Comparison of ENCODE assay signal across 8 mouse cellular contexts in genomic region chr1:74951556-74952210, GRCm38 (mm10). TPM values are rescaled to one million over a fixed set of nuclear protein-coding genes. Genes with fewer than 3 reads are reported as not detected.
DNase-seq lines count a peak whose midpoint lies in the region; ATAC-seq lines count a peak whose summit lies in the region.

Gene Ihh, minus strand, starts transcription at chr1:74951672.

- peak within 1 kb of the TSS; percentile 66 for H3K9ac ChIP-seq in intestine, embryonic 15.5 days
- H3K9ac ChIP-seq in liver, embryonic 13.5 days = peak within 1 kb of the TSS; percentile 65

- peak within 1 kb of the TSS; percentile 52 for H3K4me3 ChIP-seq in embryonic facial prominence, embryonic 10.5 days
- peak within 1 kb of the TSS; percentile 54 for H3K4me3 ChIP-seq in intestine, embryonic 15.5 days (replicated peaks)
- H3K4me3 ChIP-seq in liver, embryonic 13.5 days (replicated peaks) = peak within 1 kb of the TSS; percentile 51

- peak; percentile 10 for DNase-seq in adrenal gland, adult 2 months
- DNase-seq in adrenal gland, postnatal 25 days = no peak
- DNase-seq in embryonic facial prominence, embryonic 10.5 days (ENCODE audit: low spot score) = peak; percentile 49
- no peak for DNase-seq in liver, embryonic 13.5 days
- peak; percentile 80 for DNase-seq in yolk sac, embryonic 10.5 days (ENCODE audit: low spot score)
- no peak for DNase-seq in right cerebral cortex, adult 2 months (ENCODE audit: low spot score in 2 of 2)
- DNase-seq in thymus, postnatal 36 days = no peak

- peaks cover 99% of the 10 kb centered on the region for H3K27me3 ChIP-seq in embryonic facial prominence, embryonic 10.5 days (replicated peaks; ENCODE audit: low read depth, poor library complexity, severe bottlenecking)
- peaks cover 66% of the 10 kb centered on the region for H3K27me3 ChIP-seq in intestine, embryonic 15.5 days (replicated peaks)
- peaks cover 83% of the 10 kb centered on the region for H3K27me3 ChIP-seq in liver, embryonic 13.5 days

- H3K27ac ChIP-seq in embryonic facial prominence, embryonic 10.5 days (replicated peaks) = no peak within 1 kb of the TSS
- H3K27ac ChIP-seq in intestine, embryonic 15.5 days = peak within 1 kb of the TSS; percentile 83
- peak within 1 kb of the TSS; percentile 53; the same call in 1 of the 2 replicates for H3K27ac ChIP-seq in liver, embryonic 13.5 days

- WGBS in embryonic facial prominence, embryonic 10.5 days = 2% methylated on average over 55 of the region's 55 CpGs
- WGBS in intestine, embryonic 15.5 days = under 1% methylated on average over 45 of the region's 55 CpGs
- 3% methylated on average over 55 of the region's 55 CpGs for WGBS in liver, embryonic 13.5 days (ENCODE audit: insufficient replicate concordance)

- H3K9me3 ChIP-seq in embryonic facial prominence, embryonic 10.5 days = no peaks in the 10 kb centered on the region
- H3K9me3 ChIP-seq in intestine, embryonic 15.5 days = no peaks in the 10 kb centered on the region
- H3K9me3 ChIP-seq in liver, embryonic 13.5 days (replicated peaks) = no peaks in the 10 kb centered on the region

- peak; percentile 91 for ATAC-seq in intestine, embryonic 15.5 days
- peak; percentile 78 for ATAC-seq in liver, embryonic 13.5 days (ENCODE audit: low read depth)

- peak within 1 kb of the TSS; percentile 74 for H3K4me2 ChIP-seq in intestine, embryonic 15.5 days (replicated peaks)
- H3K4me2 ChIP-seq in liver, embryonic 13.5 days = peak within 1 kb of the TSS; percentile 50

- H3K4me1 ChIP-seq in embryonic facial prominence, embryonic 10.5 days = peaks cover 39% of the 10 kb centered on the region
- H3K4me1 ChIP-seq in intestine, embryonic 15.5 days (replicated peaks) = peaks cover 24% of the 10 kb centered on the region
- H3K4me1 ChIP-seq in liver, embryonic 13.5 days (replicated peaks) = peaks cover 14% of the 10 kb centered on the region; the same call in 1 of the 2 replicates

- no peaks in the 10 kb centered on the region for H3K36me3 ChIP-seq in embryonic facial prominence, embryonic 10.5 days (replicated peaks)
- no peaks in the 10 kb centered on the region for H3K36me3 ChIP-seq in intestine, embryonic 15.5 days
- no peaks in the 10 kb centered on the region for H3K36me3 ChIP-seq in liver, embryonic 13.5 days

RNA-seq across cellular contexts. Expression of gene Ihh, which starts in this region (rescaled TPM):
- under 1 TPM in 1 of 2 experiments, not detected in 1; 0.31 TPM for total RNA-seq in adrenal gland, adult 2 months (2021)
- polyA plus RNA-seq in adrenal gland, adult 2 months (2012; rRNA removed) = 0.03 and 0.32 TPM in 2 replicates
- total RNA-seq in adrenal gland, postnatal 25 days (2021) = 0.24 TPM in 1 of 2 replicates, not detected in the other
- 0.11 TPM in 1 of 2 replicates, not detected in the other for polyA plus RNA-seq in embryonic facial prominence, embryonic 10.5 days (2016; fragmentation: Nextera tagmentation; extraction: Ambion mirVana)
- 29.1 and 30.9 TPM in 2 replicates for polyA plus RNA-seq in intestine, embryonic 15.5 days (2015; fragmentation: Nextera tagmentation; extraction: Ambion mirVana)
- 1.3 and 1.6 TPM in 2 replicates for polyA plus RNA-seq in liver, embryonic 13.5 days (2015; fragmentation: Nextera tagmentation; extraction: Ambion mirVana)

Comparison
In these comparisons a context has a peak if more than half of its experiments do, and no peak if none do; other contexts are left out.
1. RNA of gene Ihh (polyA plus RNA-seq): 29.1 to 30.9 TPM in intestine, embryonic 15.5 days; 1.3 to 1.6 TPM in liver, embryonic 13.5 days, 0.03 to 0.32 TPM in adrenal gland, adult 2 months and 0.11 TPM in embryonic facial prominence, embryonic 10.5 days; every median in the first group is over 10 times any median in the second.
2. Peak in DNase-seq in adrenal gland, adult 2 months; RNA of the gene not detected or under 1 TPM.
3. Peak in DNase-seq and H3K4me3 ChIP-seq in embryonic facial prominence, embryonic 10.5 days; RNA of the gene not detected or under 1 TPM.
4. Peak in every context shown above with its lines, with median percentiles within 50 percentile points of each other: H3K4me3 ChIP-seq.